Mouse (Mus musculus): Measurements from ENCODE around the gene Tspo. TPM values are rescaled to one million over a fixed set of nuclear protein-coding genes. Genes with fewer than 3 reads are reported as not detected.

The Tspo gene
- polyA plus RNA-seq, 1 experiment from 2014 or later = 77.2 TPM

GRCm38 (mm10) chr15:83550137-83550536 lies 13.3 kb upstream of the Tspo start:
- Histone ChIP-seq H3K4me1 (peaks cover 10% of the 10 kb centered on the region), H3K36me3 (peaks cover 76% of the 10 kb centered on the region), H3K27ac (no peak overlapping the region), H3K27me3 (no peaks in the 10 kb centered on the region), H3K9ac (no peak overlapping the region), H3K9me3 (replicated peaks) (no peaks in the 10 kb centered on the region), H3K4me3 (replicated peaks) (no peak overlapping the region), H3K4me2 (no peak overlapping the region)
- no peak for ATAC-seq (replicated peaks; ENCODE audit: low FRiP score)
- WGBS = 84% methylated on average over 2 of the region's 2 CpGs

- H3K4me1 ChIP-seq = peaks cover 14% of the 10 kb centered on the region
- H3K4me2 ChIP-seq = no peak overlapping the region
- peaks cover 39% of the 10 kb centered on the region for H3K36me3 ChIP-seq
- no peaks in the 10 kb centered on the region for H3K27me3 ChIP-seq
- H3K9ac ChIP-seq = no peak overlapping the region
- H3K4me3 ChIP-seq (replicated peaks) = no peak overlapping the region
- no peak for ATAC-seq (replicated peaks; ENCODE audit: low FRiP score)
- no peaks in the 10 kb centered on the region for H3K9me3 ChIP-seq (replicated peaks)
- H3K27ac ChIP-seq = no peak overlapping the region
These were observed 9.6 kb upstream of the Tspo start for GRCm38 (mm10) chr15:83553831-83554230.

GRCm38 (mm10) chr15:83555161-83555974 lies 8.0 kb upstream of the Tspo start:
- Histone ChIP-seq H3K27ac (peak overlapping the region; percentile 94), H3K4me1 (peaks cover 14% of the 10 kb centered on the region), H3K36me3 (peaks cover 24% of the 10 kb centered on the region), H3K9ac (peak overlapping the region; percentile 93), H3K9me3 (replicated peaks) (no peaks in the 10 kb centered on the region), H3K27me3 (no peaks in the 10 kb centered on the region), H3K4me2 (peak overlapping the region; percentile 87), H3K4me3 (replicated peaks) (peak overlapping the region; percentile 90)
- peak; percentile 85 for ATAC-seq (replicated peaks; ENCODE audit: low FRiP score)
- WGBS = under 1% methylated on average over 73 of the region's 74 CpGs

GRCm38 (mm10) chr15:83560941-83561477 lies 2.4 kb upstream of the Tspo start:
- H3K27me3 ChIP-seq = no peaks in the 10 kb centered on the region
- no peak overlapping the region for H3K27ac ChIP-seq
- peaks cover 16% of the 10 kb centered on the region for H3K4me1 ChIP-seq
- H3K9me3 ChIP-seq (replicated peaks) = no peaks in the 10 kb centered on the region
- ATAC-seq (replicated peaks; ENCODE audit: low FRiP score) = no peak
- no peak overlapping the region for H3K4me3 ChIP-seq (replicated peaks)
- no peak overlapping the region for H3K9ac ChIP-seq
- 63% methylated on average over 5 of the region's 5 CpGs for WGBS
- H3K36me3 ChIP-seq = no peaks in the 10 kb centered on the region
- H3K4me2 ChIP-seq = no peak overlapping the region

GRCm38 (mm10) chr15:83562626-83563270 lies 644 bp upstream of the Tspo start:
- Histone ChIP-seq H3K27ac (peak overlapping the region; percentile 68), H3K36me3 (no peaks in the 10 kb centered on the region), H3K4me1 (peaks cover 16% of the 10 kb centered on the region), H3K4me2 (peak overlapping the region; percentile 98), H3K9ac (peak overlapping the region; percentile 65; the same call in 1 of the 2 replicates), H3K9me3 (replicated peaks) (no peaks in the 10 kb centered on the region), H3K27me3 (no peaks in the 10 kb centered on the region), H3K4me3 (replicated peaks) (peak overlapping the region; percentile 51)
- 37% methylated on average over 15 of the region's 15 CpGs for WGBS
- 0 out of 2 replicates have a peak, but pooled peaks have one; percentile 16 for ATAC-seq (replicated peaks; ENCODE audit: low FRiP score)

GRCm38 (mm10) chr15:83563857-83564651 lies 662 bp downstream of the Tspo start:
- H3K4me2 ChIP-seq = peak overlapping the region; percentile 98
- peak overlapping the region; percentile 68 for H3K27ac ChIP-seq
- H3K4me3 ChIP-seq (replicated peaks) = peak overlapping the region; percentile 51
- peaks cover 16% of the 10 kb centered on the region for H3K4me1 ChIP-seq
- WGBS = 2% methylated on average over 27 of the region's 27 CpGs
- no peaks in the 10 kb centered on the region for H3K36me3 ChIP-seq
- H3K9ac ChIP-seq = peak overlapping the region; percentile 65
- peak; percentile 68 for ATAC-seq (replicated peaks; ENCODE audit: low FRiP score)
- no peaks in the 10 kb centered on the region for H3K9me3 ChIP-seq (replicated peaks)
- no peaks in the 10 kb centered on the region for H3K27me3 ChIP-seq

GRCm38 (mm10) chr15:83565434-83565833 lies 2.0 kb downstream of the Tspo start:
- no peak; the same call in 1 of the 2 replicates for ATAC-seq (replicated peaks; ENCODE audit: low FRiP score)
- Histone ChIP-seq H3K27ac (no peak overlapping the region), H3K36me3 (no peaks in the 10 kb centered on the region), H3K9ac (no peak overlapping the region), H3K9me3 (replicated peaks) (no peaks in the 10 kb centered on the region), H3K4me3 (replicated peaks) (no peak overlapping the region), H3K4me1 (peaks cover 16% of the 10 kb centered on the region), H3K27me3 (no peaks in the 10 kb centered on the region), H3K4me2 (no peak overlapping the region)
- WGBS = 88% methylated on average over 3 of the region's 3 CpGs

GRCm38 (mm10) chr15:83566006-83566405 lies 2.6 kb downstream of the Tspo start:
- H3K4me1 ChIP-seq = peaks cover 16% of the 10 kb centered on the region
- H3K9me3 ChIP-seq (replicated peaks) = no peaks in the 10 kb centered on the region
- no peak overlapping the region for H3K9ac ChIP-seq
- no peak for ATAC-seq (replicated peaks; ENCODE audit: low FRiP score)
- no peak overlapping the region for H3K4me2 ChIP-seq
- H3K27me3 ChIP-seq = no peaks in the 10 kb centered on the region
- WGBS = 79% methylated on average over 5 of the region's 5 CpGs
- no peaks in the 10 kb centered on the region for H3K36me3 ChIP-seq
- no peak overlapping the region for H3K4me3 ChIP-seq (replicated peaks)
- H3K27ac ChIP-seq = no peak overlapping the region

GRCm38 (mm10) chr15:83567728-83568127 lies 4.3 kb downstream of the Tspo start:
- Histone ChIP-seq H3K36me3 (no peaks in the 10 kb centered on the region), H3K27me3 (no peaks in the 10 kb centered on the region), H3K27ac (no peak overlapping the region), H3K9ac (no peak overlapping the region), H3K4me3 (replicated peaks) (no peak overlapping the region), H3K9me3 (replicated peaks) (no peaks in the 10 kb centered on the region), H3K4me1 (peaks cover 12% of the 10 kb centered on the region), H3K4me2 (no peak overlapping the region)
- ATAC-seq (replicated peaks; ENCODE audit: low FRiP score) = no peak
- 83% methylated on average over 3 of the region's 3 CpGs for WGBS

- Histone ChIP-seq H3K4me1 (peaks cover 5% of the 10 kb centered on the region), H3K9ac (no peak overlapping the region), H3K36me3 (no peaks in the 10 kb centered on the region), H3K4me3 (replicated peaks) (no peak overlapping the region), H3K27me3 (no peaks in the 10 kb centered on the region), H3K9me3 (replicated peaks) (no peaks in the 10 kb centered on the region), H3K27ac (no peak overlapping the region), H3K4me2 (no peak overlapping the region)
- no peak for ATAC-seq (replicated peaks; ENCODE audit: low FRiP score)
- 95% methylated on average over 5 of the region's 5 CpGs for WGBS
These were observed 5.2 kb downstream of the Tspo start for GRCm38 (mm10) chr15:83568544-83568943.

- ATAC-seq (replicated peaks; ENCODE audit: low FRiP score) = no peak
- WGBS = 68% methylated on average over 11 of the region's 11 CpGs
- Histone ChIP-seq H3K9me3 (replicated peaks) (no peaks in the 10 kb centered on the region), H3K4me3 (replicated peaks) (no peak overlapping the region), H3K27me3 (no peaks in the 10 kb centered on the region), H3K27ac (no peak overlapping the region), H3K9ac (no peak overlapping the region), H3K36me3 (peaks cover 10% of the 10 kb centered on the region), H3K4me2 (no peak overlapping the region), H3K4me1 (no peaks in the 10 kb centered on the region)
These were observed 6.3 kb downstream of the Tspo start for GRCm38 (mm10) chr15:83569682-83570081.
